Mouse (Mus musculus) forebrain, embryonic 12.5 days (tissue): ENCODE data around the gene Maip1. TPM values are rescaled to one million over a fixed set of nuclear protein-coding genes. Genes with fewer than 3 reads are reported as not detected.
A peak's percentile ranks its signal among the peaks of the same experiment; 100 is the strongest.

ENCODE experiments used
- ATAC-seq: fragments of 200-750 bp; cut with Nextera tagmentation; 2 replicates; pipeline ENCODE4 v1.8.0; 2017; ENCODE audit warnings: moderate TSS enrichment; ENCODE audit not compliant: low FRiP score
- H3K27ac ChIP-seq: fragments of 300-500 bp; sonication (generic); 2 replicates; pipeline ENCODE4 v1.5.1; 2016; ENCODE audit warnings: mild to moderate bottlenecking
- H3K27me3 ChIP-seq: fragments of 300-500 bp; sonication (generic); 2 replicates; pipeline ENCODE4 v1.6.1; 2016; ENCODE audit warnings: mild to moderate bottlenecking
- H3K36me3 ChIP-seq: fragments of 300-500 bp; sonication (generic); replicated peaks from 2 replicates; pipeline ENCODE4 v1.6.1; 2016; ENCODE audit warnings: mild to moderate bottlenecking
- H3K4me1 ChIP-seq: fragments of 300-500 bp; sonication (generic); 2 replicates; pipeline ENCODE4 v1.6.1; 2016
- H3K4me2 ChIP-seq: fragments of 300-500 bp; sonication (generic); 2 replicates; pipeline ENCODE4 v1.6.1; 2016; ENCODE audit warnings: mild to moderate bottlenecking, moderate library complexity
- H3K4me3 ChIP-seq: fragments of 300-500 bp; sonication (generic); replicated peaks from 2 replicates; pipeline ENCODE4 v1.5.1; 2016; ENCODE audit warnings: mild to moderate bottlenecking
- H3K9ac ChIP-seq: fragments of 300-500 bp; sonication (generic); 2 replicates; pipeline ENCODE4 v1.6.1; 2016; ENCODE audit warnings: mild to moderate bottlenecking
- H3K9me3 ChIP-seq: fragments of 300-500 bp; sonication (generic); 2 replicates; pipeline ENCODE4 v1.6.1; 2016
- WGBS: fragments of 180-500 bp; shearing (Covaris S2); methylation state at CpG from one replicate; pipeline ENCODE4 v1.1.7; 2016; 5-methylcytosine and 5-hydroxymethylcytosine counted together
- polyA plus RNA-seq: library from polyadenylated mRNA; unstranded; fragments of >200 nt; fragmentation: Nextera tagmentation; extraction: Ambion mirVana; gene quantifications from 2 replicates; pipeline ENCODE4 v1.2.1, GENCODE M21; 2016

Gene Maip1
- 16.9 and 17.1 TPM in 2 replicates for polyA plus RNA-seq

DNA sequence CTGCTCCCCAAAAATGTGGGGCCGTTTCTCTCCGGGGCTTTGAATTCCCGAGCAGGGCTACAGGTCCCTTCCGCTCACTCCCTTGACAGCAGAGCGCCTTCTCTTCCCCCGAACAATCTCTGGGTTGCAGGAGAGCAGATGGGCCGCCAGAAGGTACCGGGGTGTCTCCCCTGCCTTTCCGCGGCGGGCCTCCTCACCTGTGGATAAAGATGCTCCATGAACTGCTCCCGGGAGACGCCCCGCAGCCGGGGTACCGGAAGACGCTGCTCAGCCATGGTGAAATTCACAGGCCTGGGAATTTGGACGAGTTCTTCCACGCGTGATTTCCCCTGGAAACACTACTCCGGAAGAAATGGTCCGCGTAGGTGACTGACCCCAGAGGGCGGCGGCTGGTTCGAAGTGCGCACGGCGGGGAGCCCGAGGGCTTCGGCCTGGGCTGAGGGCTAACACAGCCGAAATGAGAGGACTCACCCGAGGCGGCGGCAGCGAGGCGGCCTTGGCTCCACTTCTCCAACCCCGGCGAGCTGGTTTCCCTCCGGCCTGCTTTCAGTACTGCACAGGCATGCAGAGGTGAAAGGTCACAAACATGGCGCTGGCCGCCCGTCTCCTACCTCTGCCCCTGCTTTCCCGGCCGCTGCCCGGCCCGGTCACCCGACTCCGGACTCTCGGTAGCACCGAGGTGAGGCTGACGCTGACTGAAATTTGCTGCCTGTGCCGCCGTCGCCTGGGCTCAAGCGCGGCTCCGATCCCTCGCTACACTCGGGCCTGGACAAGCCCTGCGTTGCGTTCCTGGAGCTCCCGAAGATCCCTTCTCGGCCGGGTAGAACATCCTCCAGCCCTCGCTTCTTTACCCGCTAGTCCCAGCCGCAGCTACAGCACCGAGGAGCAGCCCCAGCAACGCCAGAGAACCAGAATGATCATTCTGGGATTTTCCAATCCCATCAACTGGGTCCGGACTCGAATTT, at the start of gene Maip1, which contains the start of gene Tyw5:
TSS of gene Maip1 (plus strand) at position 142 of the 965 bp plus-strand sequence.
TSS of gene Tyw5 (minus strand) at position 915 of the 965 bp plus-strand sequence.
- no peaks in the 10 kb centered on the region for H3K9me3 ChIP-seq
- H3K9ac ChIP-seq = peak within 1 kb of the TSS; percentile 77
- peak within 1 kb of the TSS; percentile 80 for H3K4me3 ChIP-seq
- WGBS = under 1% methylated on average over 72 of the region's 72 CpGs
- H3K27me3 ChIP-seq = no peaks in the 10 kb centered on the region
- peak; percentile 93 for ATAC-seq
- H3K36me3 ChIP-seq = no peaks in the 10 kb centered on the region
- peaks cover 25% of the 10 kb centered on the region for H3K4me1 ChIP-seq
- peak within 1 kb of the TSS; percentile 86 for H3K27ac ChIP-seq
- peak within 1 kb of the TSS; percentile 72 for H3K4me2 ChIP-seq

DNA sequence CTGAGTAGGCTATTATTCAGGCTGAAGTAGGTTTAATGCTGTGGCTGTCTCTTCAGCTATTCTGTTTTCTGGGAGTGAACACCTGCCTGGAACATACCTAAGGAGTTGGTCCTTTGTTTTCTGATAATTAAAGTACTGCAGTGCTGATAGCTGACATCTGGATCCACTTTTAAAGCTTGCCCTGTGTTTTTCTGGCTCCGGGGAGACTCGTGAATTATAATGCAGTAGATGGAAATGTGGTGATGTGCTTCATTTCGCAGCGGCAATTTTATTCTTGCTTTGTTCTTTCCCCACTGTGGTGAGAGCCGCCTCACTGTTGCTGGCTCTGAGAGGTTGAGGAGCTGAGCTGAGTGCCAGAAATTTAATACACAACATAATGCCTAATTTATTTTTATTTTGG, 47.6 kb upstream of the Maip1 start:
- no peak for ATAC-seq

DNA sequence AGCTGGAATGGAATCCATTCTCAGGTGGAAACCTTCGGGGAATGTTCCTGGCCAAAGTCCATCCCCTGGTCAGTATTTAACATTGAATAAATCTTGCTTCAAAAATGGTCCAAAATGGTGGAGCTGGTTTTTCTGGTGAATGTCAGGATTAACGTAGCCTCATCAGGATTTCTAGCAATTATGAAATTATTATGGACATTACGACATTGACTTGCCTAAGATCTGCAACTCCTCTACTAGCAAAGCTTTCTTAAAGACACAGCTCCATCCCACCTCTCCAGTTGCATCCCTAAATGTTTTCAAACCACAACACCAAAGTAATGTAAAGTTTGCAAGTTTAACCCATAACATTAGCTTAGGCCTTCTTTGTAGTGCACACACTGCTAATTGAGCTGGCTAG, 38.7 kb upstream of the Maip1 start:
- no peaks in the 10 kb centered on the region for H3K4me1 ChIP-seq
- no peaks in the 10 kb centered on the region for H3K9me3 ChIP-seq
- H3K27me3 ChIP-seq = no peaks in the 10 kb centered on the region
- no peak overlapping the region for H3K4me3 ChIP-seq
- no peak for ATAC-seq
- WGBS = 97% methylated on average over 3 of the region's 3 CpGs
- H3K4me2 ChIP-seq = no peak overlapping the region
- no peak overlapping the region for H3K9ac ChIP-seq
- H3K36me3 ChIP-seq = no peaks in the 10 kb centered on the region
- no peak overlapping the region for H3K27ac ChIP-seq

More for the DNA sequence above, 47.6 kb upstream of the Maip1 start:
- no peak overlapping the region for H3K9ac ChIP-seq
- H3K27ac ChIP-seq = no peak overlapping the region
- no peak overlapping the region for H3K4me2 ChIP-seq
- 70% methylated on average over 5 of the region's 5 CpGs for WGBS
- H3K27me3 ChIP-seq = no peaks in the 10 kb centered on the region
- no peaks in the 10 kb centered on the region for H3K4me1 ChIP-seq
- no peak overlapping the region for H3K4me3 ChIP-seq
- no peaks in the 10 kb centered on the region for H3K36me3 ChIP-seq
- H3K9me3 ChIP-seq = no peaks in the 10 kb centered on the region

DNA sequence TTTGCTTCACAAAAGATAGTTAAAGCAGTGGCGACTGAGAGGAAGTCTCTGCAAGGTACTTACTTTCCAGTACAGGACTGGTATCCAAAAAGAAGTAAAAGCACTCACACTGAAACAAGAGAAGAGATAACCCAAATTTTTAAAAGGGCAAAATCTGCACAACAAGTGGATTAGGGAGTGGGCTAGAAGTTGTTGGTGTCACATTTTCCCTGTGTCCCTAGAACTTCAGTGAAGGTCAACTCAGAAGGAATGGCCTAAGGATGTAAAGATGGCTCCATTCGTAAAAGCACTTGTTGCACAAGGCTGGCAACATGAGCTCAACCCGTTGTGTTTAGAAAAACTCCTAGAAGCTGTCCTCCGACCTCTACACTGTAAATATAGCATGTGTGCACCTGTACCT, 37.0 kb upstream of the Maip1 start:
- WGBS = 88% methylated on average over 4 of the region's 4 CpGs
- H3K9me3 ChIP-seq = no peaks in the 10 kb centered on the region

DNA sequence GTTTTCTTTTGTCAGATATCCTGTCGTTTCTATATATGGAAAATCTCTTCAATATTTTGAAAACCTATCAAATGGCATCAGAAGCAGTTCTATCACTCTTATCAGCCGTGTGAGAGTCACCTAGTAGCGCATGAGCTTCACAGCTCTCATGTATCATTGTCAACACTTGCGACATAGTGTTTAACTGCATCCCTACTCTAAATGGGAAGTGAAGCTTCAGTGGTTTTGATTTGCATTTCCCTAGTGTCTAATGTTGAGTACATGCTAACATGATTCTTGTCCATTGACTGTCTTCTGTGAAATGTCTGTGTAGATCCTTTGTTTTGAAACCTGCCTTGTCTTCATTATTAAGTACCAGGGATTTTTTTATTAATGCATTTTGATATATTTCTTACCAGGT, 35.7 kb upstream of the Maip1 start:
- no peak for ATAC-seq
- no peaks in the 10 kb centered on the region for H3K36me3 ChIP-seq
- no peak overlapping the region for H3K4me3 ChIP-seq
- no peak overlapping the region for H3K27ac ChIP-seq
- H3K9ac ChIP-seq = no peak overlapping the region
- H3K4me1 ChIP-seq = no peaks in the 10 kb centered on the region
- no peaks in the 10 kb centered on the region for H3K9me3 ChIP-seq
- no peak overlapping the region for H3K4me2 ChIP-seq
- WGBS = 90% methylated on average over 4 of the region's 4 CpGs
- no peaks in the 10 kb centered on the region for H3K27me3 ChIP-seq

More for the DNA sequence above, 37.0 kb upstream of the Maip1 start:
- no peaks in the 10 kb centered on the region for H3K36me3 ChIP-seq
- no peak overlapping the region for H3K4me3 ChIP-seq
- no peak overlapping the region for H3K4me2 ChIP-seq
- H3K9ac ChIP-seq = no peak overlapping the region
- no peak for ATAC-seq
- H3K27me3 ChIP-seq = no peaks in the 10 kb centered on the region
- no peaks in the 10 kb centered on the region for H3K4me1 ChIP-seq
- no peak overlapping the region for H3K27ac ChIP-seq

DNA sequence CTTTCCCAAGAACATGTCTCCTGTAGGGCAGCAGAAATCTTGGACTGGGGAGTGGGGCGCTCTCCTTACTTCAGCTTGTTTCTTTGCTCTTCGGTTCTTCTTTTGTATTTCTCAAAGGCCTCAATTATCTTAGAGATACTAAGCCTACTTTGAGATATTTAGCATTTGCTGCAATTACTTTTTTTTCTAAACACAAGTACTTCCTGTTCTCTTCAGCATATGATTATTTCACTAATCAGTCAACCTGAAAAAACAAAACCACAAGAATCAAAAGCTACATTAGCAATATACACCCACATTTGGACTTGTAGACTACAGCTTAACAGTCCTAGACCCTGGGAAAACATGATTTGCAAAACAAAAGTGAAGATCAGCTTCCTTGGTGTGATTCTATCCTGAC, 30.9 kb upstream of the Maip1 start:
- Histone ChIP-seq H3K4me3 (no peak overlapping the region), H3K9ac (no peak overlapping the region), H3K36me3 (no peaks in the 10 kb centered on the region), H3K27me3 (no peaks in the 10 kb centered on the region), H3K27ac (no peak overlapping the region), H3K4me1 (peaks cover 11% of the 10 kb centered on the region), H3K9me3 (no peaks in the 10 kb centered on the region), H3K4me2 (no peak overlapping the region)
- no peak for ATAC-seq
- 85% methylated on average over 2 of the region's 2 CpGs for WGBS

DNA sequence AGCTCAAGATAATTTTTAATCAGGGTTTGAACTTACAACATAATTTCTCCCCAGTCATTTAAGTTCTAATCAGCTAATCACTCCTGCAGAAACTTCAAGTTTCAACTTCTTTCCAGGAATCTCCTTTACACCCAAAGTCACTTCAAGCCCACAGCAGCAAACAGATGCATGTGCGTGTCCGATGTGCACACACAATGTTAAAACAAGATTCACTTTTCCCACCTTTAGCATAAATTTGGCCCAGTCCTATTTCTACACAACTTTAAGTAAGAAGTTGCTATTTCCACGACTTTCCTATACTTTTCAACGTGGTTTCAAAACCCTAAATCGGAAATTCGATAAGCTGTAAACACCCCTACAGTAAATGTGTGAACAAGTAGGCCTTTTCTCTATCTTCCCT, 29.3 kb upstream of the Maip1 start:
- H3K9me3 ChIP-seq = no peaks in the 10 kb centered on the region
- peaks cover 11% of the 10 kb centered on the region for H3K4me1 ChIP-seq
- WGBS = 67% methylated on average over 6 of the region's 6 CpGs
- no peak for ATAC-seq
- no peaks in the 10 kb centered on the region for H3K36me3 ChIP-seq
- H3K27ac ChIP-seq = no peak overlapping the region
- peak overlapping the region; percentile 95 for H3K9ac ChIP-seq
- peak overlapping the region; percentile 90 for H3K4me2 ChIP-seq
- no peaks in the 10 kb centered on the region for H3K27me3 ChIP-seq
- H3K4me3 ChIP-seq = peak overlapping the region; percentile 93

DNA sequence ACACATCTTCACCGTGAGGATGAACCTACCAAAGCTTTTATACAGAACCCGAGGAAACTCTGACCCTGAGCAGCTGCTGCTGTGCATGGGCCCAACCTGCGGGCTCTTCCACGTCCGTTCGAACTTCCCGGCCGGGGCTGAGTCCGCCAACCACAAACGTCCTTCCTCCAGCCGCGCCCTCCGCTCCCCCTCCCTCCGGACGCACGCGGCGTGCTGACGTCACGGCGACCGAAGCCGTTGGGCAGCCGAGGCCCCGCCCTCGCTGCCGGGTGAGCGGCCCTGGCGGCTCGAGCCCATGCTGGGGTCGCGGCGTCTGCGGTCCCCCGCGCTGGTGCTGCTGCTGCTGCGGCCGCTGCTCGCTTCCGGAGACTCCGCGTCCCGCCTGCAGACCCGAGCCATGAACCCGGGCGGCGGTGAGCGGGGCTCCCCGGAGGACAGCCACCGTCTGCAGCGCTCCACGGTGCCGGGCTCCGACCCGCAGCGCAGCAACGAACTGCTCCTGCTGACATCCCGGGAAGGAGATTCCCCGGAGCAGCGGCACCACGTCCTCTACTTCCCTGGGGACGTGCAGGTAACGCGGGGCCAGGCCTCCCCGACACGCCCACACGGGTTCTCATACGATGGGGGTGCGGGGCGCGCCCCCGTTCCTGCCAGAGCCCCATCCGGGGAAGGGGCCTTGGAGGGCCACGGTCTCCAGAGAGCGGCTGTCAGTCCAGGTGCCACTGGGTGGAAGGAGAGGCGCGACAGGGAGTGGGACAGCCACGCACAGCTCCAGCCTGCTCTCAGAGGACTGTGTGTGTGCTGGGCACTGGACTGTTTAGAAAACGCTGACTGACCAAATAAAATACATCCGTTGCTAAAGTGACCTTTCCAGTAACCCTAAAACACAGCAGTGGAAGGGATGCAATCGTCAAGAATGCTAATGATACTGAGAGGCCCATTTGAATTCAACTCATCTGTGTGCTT, 28.5 kb upstream of the Maip1 start, which contains the start of gene 1700066M21Rik:
TSS of gene 1700066M21Rik (plus strand) at position 245 of the 966 bp plus-strand sequence.
- peaks cover 11% of the 10 kb centered on the region for H3K4me1 ChIP-seq
- H3K9me3 ChIP-seq = no peaks in the 10 kb centered on the region
- peak within 1 kb of the TSS; percentile 93 for H3K4me3 ChIP-seq
- peak within 1 kb of the TSS; percentile 95 for H3K9ac ChIP-seq
- H3K27me3 ChIP-seq = no peaks in the 10 kb centered on the region
- H3K36me3 ChIP-seq = no peaks in the 10 kb centered on the region
- peak; percentile 97 for ATAC-seq
- H3K4me2 ChIP-seq = peak within 1 kb of the TSS; percentile 90
- peak within 1 kb of the TSS; percentile 82 for H3K27ac ChIP-seq
- under 1% methylated on average over 81 of the region's 81 CpGs for WGBS

DNA sequence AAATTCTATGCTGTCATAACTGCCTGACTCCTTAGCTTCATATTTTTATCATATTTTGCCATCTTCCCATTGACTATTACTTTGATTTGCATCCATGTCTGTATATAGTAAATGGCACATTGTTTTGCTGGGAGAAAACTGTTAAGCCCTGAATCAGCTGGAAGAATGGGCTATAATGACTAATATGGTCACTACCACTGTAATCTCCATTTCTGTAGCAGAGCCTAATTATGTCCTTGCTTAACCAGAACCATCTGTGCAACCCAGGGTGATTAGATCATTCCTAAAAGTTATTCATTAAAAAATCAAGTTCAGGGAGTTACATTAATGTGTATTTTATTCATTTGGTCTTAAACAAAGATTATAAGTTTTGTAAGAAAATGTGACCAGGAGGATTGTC, 19.6 kb upstream of the Maip1 start:
- Histone ChIP-seq H3K27ac (no peak overlapping the region), H3K27me3 (no peaks in the 10 kb centered on the region), H3K9ac (no peak overlapping the region), H3K9me3 (no peaks in the 10 kb centered on the region), H3K4me3 (no peak overlapping the region), H3K4me1 (no peaks in the 10 kb centered on the region), H3K4me2 (no peak overlapping the region), H3K36me3 (0 out of 2 replicates have a peak, but pooled peaks cover 8% of the 10 kb centered on the region)
- no peak for ATAC-seq

DNA sequence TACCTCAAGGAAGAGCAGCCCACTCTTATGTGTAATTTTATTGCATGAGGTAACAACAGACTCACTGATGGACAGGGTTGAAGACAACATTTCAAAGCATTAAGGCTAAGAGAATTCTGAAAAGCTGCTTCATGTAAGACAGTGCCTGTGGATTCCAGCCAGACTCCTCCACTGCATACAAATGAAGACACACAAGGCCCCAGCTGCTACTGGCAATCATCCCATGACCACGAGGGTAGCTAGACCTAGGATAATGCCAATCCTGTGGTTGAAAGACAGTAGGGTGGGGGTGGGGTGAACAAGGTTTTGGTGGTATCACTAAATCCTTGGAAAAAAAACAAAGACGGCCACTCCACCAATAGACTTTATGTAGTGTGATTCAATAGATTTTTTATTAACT, 18.3 kb upstream of the Maip1 start:
- Histone ChIP-seq H3K9me3 (no peaks in the 10 kb centered on the region), H3K4me3 (no peak overlapping the region), H3K27ac (peak overlapping the region; percentile 53; the same call in 1 of the 2 replicates), H3K27me3 (no peaks in the 10 kb centered on the region), H3K36me3 (peaks cover 8% of the 10 kb centered on the region; the same call in 1 of the 2 replicates), H3K4me2 (no peak overlapping the region), H3K4me1 (no peaks in the 10 kb centered on the region), H3K9ac (no peak overlapping the region)
- ATAC-seq = peak; percentile 83
- 57% methylated on average over 2 of the region's 2 CpGs for WGBS

DNA sequence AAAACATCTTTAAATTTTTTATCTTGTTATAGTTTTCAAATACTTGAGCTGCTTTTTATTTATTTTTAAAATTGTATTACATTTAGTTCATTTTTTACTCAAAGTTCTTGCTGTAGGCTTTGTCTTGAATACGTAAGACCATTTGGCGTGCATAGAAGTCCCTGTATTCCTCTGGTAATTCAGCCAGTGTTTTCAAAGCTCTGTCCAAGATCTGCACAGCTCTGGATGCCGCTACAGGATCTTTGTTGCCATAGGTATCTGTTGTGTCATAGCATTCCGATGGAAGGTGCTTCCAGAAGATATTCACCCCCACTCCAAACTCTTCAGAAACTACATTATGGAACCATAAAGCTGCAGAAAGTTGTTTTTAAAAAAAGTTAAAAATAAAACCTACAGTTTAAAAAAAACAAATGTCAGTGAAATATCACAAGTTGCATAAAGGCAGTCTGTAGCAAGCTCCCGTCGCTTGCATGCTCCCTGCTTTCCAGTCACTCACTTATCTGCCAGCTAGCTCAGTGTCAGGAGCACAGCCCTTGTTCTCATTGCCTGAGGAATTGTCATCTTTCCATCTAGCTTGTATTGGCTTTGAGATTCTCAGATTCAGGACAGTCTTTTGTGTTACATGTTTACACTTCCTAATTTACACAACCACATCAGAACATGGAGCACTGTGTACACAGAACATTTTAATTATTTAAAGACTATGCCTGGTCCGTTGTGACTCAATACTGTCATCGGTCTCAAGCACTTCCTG, 17.5 kb upstream of the Maip1 start:
- no peak overlapping the region for H3K27ac ChIP-seq
- no peak for ATAC-seq
- H3K4me3 ChIP-seq = no peak overlapping the region
- WGBS = 95% methylated on average over 8 of the region's 8 CpGs
- H3K9ac ChIP-seq = no peak overlapping the region
- no peaks in the 10 kb centered on the region for H3K4me1 ChIP-seq
- H3K36me3 ChIP-seq = peaks cover 11% of the 10 kb centered on the region; the same call in 1 of the 2 replicates
- H3K9me3 ChIP-seq = no peaks in the 10 kb centered on the region
- H3K27me3 ChIP-seq = no peaks in the 10 kb centered on the region
- no peak overlapping the region for H3K4me2 ChIP-seq
